Mouse (Mus musculus) CH12F3 (cell line): ENCODE measurements around the gene Usp50.

Experiments used
- in situ Hi-C: fragments of 300-500 bp; cut with MboI; formaldehyde crosslinking; loops from 2 replicates; pipeline ENCODE4 v1.14.3; 2020; ENCODE audit warnings: low sequenced_read_pairs

Gene Usp50

DNA sequence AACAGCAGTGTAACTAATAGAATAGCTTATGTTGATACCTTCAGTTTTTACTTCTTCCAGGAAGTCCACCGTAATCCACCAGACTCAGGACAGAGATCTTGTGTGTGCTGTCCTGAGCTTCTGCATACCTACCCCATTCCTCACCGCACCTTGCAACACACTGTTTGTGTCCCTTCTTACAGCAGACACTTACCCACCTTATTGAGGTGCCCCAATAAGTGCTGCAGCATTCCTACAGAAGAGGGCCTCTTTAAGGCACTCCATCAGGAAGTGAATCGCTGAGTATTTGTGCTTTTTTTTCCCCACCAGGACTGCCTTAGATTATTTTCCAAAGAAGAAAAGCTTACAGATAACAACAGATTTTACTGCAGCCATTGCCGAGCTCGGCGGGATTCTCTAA is 27.6 kb downstream of the Usp50 start:
- in situ Hi-C loops = no loop called here

DNA sequence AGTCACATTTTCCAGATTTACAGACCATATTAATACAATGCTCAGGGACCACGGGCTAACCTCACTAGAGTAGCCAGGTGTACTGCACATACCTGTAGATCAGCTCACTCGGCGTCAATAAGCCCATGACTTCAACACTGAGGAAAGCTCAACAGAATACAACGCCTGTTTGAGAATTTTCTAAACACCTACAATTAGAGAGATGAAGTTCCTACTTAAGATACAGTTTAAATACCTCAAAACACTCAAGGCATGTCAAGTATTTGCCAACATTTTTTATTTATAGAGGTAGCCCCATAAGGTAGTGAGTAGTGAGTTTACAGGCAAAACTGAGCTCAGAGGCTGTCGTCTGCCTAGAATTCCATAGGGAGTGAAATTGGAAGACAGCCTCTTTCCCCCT is 39.9 kb downstream of the Usp50 start:
- in situ Hi-C loops = no loop called here

DNA sequence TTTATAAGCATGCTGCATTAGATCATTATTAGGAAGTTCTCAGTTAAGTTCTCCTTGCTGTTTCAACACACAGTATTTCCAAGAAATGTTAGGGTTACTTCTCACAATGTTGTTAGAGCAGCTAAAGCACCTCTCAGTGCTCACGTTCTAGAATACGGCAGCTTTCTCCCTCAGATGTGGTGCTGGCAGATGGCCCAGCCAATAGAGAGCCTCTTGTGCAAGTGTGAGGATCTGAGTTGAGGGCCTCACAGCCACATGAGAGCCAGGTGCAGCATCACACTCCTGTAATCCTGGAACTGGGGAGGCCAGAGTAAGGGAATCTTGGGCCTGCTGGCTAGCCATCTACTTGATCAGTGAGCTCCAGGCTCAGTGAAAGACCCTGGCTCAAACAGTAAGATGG is 43.0 kb downstream of the Usp50 start:
- in situ Hi-C loops = no loop called here

DNA sequence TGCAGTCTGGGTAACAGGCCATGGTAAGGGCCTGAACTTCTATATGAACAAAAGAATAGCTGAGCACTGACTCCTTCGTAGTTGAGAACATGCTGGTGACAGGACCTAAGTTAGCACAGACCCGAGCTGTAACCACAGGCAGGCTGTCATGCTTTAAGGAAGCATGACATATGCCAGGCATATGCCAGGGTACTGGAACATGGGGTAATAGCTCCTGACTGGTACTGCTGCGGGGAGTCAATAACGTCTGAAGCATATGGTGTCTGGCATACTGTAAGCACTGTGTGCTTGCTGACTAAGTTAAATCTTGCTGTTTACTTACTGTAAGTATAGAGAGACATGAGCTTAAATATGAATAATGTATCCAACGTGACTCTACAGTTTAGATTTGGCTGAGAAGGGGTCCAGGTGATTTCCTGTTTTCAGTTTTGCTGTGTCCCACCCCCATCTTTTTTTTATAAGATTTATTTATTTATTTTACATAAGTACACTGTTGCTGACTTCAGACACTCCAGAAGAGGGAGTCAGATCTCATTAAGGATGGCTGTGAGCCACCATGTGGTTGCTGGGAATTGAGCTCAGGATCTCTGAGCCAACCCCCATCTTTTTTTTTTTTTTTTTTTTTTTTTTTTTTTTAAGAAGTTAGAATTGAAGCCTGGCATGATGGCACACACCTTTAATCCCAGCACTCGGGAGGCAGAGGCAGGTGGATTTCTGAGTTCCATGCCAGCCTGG is 47.8 kb downstream of the Usp50 start:
- in situ Hi-C loops = no loop called here

DNA sequence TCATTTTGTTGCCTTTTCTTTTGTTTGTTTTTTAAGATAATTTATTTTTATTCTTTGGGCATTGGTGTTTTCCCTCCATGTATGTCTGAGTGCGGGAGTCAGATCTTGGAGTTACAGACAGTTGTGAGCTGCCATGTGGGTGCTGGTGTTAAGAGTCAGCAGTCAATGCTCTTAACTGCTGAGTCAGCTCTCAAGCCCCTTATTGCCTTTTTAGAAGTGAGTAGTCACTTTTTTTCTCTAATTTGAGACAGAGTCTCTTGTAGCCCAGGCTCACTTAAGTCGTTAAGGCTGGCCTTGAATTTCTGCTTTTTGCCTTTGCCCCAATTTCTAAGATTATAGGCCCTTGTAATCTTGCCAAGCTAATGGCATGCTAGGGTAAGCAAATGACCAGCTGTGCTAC is 52.8 kb downstream of the Usp50 start:
- in situ Hi-C loops = no loop called here

DNA sequence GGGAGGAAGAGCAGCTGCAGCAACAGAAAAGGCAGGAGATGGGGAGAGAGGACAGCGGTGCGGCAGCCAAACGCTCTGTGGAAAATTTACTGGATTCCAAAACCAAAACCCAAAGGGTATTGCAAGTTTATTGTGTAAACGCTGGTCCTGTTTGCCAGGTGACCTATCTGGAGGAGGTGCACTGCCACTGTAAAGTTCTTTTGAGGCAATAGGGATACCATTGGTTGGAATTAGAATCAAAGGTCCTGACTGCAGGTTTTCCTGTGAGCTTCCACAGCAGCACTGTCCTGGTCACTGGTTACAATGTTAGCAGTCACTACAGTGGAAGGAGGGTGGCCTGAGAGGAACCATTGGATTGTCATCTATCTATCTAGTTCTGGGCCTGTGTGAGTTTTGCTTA is 54.1 kb downstream of the Usp50 start:
- in situ Hi-C loops = no loop called here

DNA sequence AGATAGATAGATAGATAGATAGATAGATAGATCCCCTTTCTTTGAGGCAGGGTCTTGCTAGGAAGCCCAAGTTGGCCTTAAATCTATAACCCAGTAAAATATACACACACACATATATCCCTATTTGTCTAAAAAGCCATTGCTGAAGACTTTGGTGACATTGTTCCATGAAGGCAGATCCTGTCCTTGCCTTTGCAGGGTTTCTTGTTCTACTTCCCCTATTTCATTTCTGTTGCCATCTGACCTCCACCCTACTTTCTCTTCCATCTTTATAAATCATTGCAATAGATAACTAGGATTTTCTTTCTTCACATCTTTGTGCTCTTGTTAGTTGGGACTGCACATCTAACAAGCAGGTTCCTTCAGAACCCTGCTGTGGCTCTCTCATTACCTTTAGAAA is 70.3 kb downstream of the Usp50 start:
- in situ Hi-C loops = no loop called here

DNA sequence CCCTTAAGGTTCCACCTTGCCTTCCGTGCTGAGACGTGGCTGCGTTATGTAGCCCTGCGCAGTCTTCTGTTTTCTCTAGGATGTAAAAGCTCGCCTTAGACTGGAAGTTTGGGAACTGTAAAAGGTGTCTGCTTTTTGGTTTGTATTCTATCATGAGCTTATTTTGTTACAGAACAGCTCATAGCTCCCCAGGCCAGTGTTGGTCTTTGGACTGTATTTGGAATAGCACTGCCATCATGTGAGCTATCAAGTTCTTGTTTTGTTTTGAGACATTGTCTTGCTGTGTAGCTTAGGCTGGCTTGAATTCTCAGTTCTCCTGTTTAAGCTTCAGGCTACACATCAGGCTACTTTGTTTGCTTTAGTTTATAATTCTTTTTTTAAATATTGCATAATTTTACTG is 70.7 kb downstream of the Usp50 start:
- in situ Hi-C loops = no loop called here

DNA sequence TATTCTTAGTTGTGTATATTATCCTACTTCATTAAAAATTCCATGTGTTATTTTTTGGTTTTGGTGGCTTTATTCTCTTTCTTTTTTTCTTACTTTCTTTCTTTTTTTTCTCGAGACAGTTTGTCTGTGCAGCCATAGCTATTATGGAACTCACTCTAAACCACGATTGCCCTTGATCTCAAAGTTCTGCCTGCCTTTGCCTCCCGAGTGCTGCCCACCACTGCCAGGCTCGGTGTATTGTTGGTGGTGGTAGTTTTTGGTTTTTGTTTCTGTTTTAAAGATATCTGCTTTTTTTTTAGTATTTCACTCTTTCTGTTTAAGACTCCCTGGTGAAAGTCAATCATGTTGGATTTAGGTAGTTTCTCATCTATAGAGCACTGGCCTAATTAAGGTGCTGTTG is 74.9 kb downstream of the Usp50 start:
- in situ Hi-C loops = no loop called here

DNA sequence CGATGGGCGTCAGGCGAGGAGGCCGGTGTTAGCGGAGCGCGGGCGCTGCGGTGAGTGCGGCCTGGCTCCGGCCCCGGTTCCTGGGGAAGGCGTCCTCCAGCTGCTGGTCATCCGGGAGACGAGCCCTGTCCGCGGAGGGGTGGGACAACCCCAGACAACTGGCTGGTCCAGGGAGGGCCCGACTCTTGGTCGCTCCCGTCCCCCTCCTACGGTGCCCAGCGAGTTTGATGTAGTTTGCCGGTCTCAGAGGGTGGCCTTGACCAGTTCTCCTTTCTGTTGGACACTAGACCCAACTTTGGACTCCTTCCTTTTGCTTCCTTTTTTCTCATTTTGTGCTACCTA is 75.9 kb downstream of the Usp50 start:
- in situ Hi-C loops = no loop called here

DNA sequence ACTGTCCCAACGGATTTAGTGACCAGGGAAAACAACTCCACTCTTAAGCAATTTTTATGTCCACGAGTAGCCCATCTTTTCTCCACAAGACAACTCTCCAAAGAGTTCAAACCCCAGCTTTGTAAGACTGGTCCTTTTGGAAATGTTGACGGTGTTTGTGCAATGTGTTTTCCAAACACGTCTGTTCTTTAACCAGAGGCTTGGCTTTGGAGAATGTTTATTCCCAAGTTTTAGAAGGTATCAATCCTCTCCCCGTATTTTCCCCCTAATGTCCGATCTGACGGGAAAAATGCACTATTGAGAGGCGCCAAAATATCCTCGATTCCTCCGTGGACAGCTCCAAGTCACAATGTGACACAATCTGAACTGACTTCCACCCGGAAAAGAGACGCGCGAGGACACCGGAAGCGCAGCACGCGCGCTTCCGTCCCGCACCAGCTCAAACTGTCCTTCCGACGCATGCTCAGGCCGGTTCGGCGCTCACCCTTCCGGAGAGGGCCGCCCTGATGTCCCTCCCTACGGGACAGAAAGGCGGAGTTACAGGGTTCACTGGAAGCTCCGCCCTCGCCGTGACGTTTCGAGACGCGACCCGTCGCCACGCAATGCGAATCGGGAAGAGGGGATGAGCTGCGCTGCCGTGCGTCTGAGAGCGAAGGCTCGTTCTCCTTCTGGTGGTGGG is 76.4 kb downstream of the Usp50 start, which contains the start of gene Usp8:
TSS of gene Usp8 (plus strand) at position 570 of the 679 bp plus-strand sequence.
- in situ Hi-C loops = no loop called here

DNA sequence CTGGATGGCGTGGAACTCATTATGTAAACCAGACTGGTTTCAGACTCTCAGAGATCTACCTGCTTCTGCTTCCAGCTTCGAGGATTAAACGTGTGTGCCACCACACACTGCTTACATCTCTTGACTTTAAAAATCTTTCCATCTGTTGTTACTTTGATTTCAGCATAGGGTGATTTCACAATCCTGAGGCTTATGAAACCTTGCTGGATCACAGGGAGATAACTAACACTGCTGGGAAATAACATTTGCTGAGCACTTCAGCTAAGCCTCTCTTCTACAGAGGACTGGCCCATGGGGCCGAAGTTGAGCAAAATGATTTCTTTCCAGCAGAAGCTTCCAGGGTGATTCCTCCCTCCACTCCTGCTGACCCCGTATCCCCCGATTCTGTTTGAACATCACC is 88.0 kb downstream of the Usp50 start:
- in situ Hi-C loops = no loop called here

DNA sequence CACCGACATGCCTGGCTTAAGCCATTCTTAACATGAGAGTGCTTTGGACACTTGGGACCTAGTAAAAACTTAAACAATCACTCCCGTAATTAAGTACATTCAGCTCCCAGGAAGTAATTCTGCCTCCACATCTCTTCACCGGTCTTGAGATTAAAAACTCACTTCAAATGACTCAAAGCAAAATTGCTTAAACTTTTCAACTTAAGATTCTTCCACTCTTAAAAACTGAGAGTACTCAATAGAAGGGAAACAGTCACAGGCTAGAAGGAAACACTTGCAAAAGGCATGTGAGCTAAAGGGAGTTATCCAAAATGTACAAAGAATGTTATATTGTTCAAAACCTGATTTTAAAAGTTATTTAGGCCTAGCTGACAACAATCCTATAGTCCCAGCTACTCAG is 92.0 kb downstream of the Usp50 start:
- in situ Hi-C loops = no loop called here

DNA sequence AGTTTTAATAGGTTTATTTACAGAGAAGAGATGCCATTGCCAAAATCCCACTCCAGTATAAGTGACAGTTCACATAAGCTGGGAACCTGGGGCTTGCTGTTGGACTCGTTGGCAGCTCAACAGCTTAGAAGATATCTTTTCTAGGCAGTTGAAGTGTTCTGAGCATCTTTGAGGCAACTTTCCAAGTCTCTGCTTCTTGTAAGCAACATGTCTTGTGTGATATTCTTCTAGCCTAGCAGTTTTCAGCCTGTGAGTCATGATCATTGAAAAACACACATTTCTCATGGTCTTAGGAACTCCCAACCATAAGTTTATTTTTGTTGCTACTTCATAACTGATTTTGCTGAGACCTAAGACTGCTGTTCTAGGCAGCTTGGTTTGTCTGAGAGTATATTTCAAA is 100.3 kb downstream of the Usp50 start:
- in situ Hi-C loops = no loop called here

DNA sequence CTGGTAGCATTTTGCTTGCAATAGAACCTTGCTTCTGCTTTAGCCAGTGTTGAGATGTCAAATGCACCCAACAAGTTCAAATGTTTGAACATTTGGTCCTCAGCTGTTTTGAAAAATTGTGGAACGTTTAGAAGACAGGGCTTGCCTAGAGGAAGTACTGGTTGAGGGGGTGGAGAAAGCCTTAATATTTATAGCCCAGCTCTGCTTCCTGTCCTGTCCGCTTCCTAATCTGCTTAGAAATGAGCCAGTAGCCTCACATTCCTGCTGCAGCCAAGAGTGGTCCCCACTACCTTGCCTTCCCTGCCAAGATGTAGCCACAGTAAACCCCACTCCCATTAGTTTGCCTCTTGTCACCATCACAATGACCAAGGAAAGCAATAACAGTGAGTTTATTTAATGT is 100.9 kb downstream of the Usp50 start:
- in situ Hi-C loops = no loop called here

DNA sequence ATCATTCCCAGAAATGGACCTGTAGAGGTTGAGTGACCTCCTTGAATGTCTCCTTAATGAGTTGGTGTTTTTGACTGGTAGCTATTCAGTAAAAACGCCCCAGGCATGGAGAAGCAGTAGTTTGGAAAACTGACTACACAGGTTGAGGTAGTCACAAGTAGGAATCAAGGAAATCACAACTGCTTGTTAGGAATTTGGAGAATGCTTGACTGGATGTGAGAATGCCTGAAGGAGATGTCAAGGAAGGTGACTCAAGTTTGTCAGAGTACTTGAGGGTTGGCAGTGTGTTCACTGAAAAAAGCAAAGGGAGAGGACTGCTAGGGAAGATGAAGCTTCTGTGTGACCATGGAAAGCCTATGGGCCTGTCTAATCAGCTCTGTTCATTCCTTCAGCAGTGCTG is 105.9 kb downstream of the Usp50 start:
- in situ Hi-C loops = no loop called here

DNA sequence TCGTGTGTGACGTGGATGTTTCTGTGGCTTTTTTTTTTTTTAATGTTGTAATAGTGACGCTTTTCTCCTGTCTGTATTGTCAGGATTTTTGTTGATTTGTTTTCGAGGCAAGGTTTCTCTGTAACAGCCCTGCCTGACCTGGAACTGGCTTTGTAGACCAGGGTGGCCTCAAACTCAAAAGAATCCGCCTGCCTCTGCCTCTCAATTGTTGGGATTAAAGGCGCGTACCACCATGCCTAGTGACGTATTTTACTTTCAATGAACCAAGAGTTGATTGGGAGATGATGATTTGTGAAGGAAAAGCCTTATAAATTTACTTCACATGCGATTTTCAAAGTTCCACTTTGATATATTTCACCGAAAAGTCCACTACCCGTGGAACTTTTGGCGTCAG is 107.2 kb downstream of the Usp50 start, which contains the start of gene Gabpb1:
TSS of gene Gabpb1 (minus strand) at position 216 of the 394 bp plus-strand sequence.
- in situ Hi-C loops = no loop called here

DNA sequence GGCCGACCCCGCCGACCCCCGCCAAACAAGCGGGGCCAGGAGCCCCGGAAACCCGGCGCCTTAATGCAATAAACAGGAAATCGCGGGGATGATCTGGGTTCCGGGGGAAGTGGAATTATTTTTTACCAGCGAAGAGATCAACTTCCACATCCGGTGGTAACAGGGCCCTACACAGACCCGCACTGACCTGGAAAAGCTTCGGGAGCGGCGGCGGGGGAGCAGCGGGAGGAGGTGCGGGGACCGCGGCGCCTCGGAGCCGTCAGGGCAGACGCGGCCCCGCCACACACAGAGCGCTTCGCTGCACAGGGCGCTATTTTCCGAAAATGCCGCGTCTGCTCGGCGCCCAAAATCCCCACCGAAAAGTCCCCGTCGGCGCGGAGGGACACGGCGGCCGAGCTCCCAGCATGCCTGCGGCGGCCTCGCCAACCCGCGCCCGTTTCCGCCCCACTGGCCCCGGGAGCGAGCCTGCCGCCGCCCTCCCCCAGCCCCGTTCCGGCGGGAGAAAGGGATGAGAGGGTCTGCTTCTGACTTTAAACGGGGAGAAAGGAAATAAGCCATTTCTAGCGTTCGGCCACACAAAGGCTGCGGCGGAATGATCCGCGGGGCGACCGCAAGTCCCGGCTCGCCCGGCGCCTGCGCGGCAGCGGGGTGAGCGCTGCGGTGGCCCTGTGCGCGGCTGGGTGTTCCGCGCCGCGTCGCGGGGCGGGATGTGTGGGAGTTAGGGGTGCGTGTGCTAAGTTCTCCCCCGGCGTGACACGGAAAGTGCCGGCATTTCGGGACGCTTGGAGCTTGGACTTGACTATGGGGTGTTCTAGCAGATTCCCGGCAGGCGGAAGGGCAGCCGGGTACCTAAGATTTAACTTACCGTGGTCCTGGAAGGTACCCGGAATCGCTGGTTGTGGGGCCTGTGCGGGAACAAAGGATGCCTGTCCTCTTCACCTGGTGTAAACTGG is 107.8 kb downstream of the Usp50 start:
- in situ Hi-C loops = no loop called here

DNA sequence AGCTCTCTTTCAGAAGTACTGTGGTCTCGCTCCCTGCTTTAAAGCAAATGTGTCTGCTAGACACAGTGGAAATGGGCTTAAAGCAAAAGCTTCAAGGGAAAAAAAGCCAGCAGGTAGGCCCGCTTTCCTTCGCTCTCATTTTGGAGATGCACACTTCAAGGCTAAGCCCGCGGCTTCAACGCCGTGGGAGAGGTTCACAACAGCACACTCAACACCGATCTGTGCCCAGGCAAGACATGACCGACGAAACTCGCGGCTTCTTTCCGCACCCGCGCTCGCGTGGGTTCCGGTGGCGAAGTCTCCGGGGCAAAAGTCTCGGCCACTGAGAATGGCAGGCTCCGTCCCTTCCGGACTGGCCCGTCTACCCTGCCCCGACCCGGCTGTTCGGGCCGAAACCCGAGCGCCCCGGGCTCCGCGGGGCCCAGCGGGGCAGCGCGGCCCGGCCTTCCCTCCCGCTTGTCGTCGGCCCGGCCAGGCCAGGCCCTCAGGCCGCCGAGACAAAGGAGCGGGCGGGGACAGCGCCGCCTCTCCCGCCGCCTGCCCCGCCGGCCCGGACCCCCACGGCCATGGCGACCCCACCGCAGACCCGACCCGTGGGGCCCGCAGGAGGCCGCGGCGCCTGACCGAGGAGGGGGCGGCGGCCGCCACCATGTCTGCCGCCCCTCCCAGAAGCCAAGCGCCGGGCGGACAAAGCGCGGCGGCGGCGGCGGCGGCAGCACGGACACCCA is 108.7 kb downstream of the Usp50 start:
- in situ Hi-C loops = no loop called here

DNA sequence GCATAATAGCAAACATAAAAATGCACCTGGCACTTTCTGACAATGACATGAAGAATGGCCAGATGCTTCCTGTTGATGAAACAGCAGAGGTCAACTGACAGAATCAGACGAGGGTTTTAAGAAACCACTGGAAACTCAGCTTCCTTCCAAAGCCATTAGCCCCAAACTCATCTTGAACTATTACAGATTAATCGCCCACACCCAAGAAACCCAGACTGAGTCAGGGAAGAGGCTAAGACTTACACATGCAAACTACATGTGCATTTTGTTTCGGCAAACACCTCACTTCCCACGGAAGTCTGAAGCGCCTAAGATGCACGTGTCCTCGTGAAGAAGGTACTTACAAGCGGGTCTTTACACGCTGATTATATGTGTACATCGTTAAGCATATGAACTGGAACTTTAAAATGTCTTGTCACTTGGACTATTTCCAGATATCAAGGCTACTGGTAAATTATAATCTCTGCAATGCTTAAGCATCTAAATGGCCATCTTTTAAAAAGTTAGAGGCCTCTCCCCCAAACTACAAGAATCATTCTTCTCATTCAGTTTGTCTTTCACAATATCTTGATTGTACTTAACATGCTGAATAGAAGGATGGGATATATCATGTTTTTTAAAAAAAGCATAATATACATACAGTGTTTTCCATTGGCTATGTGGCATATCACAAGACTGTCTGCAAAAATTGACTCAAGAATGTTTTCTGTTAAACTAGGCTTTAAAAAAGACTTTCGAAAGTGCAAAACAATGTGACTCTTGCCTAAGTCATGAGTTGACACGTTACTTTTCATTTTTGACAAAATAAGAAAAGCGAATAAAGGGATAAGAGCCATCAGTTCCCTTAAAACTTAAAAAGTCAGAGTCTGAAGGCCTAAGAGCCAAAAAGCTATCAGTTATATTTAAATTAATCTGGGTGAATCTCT is 109.7 kb downstream of the Usp50 start:
- in situ Hi-C loops = no loop called here
